Mouse (Mus musculus) olfactory bulb, adult 2 months (tissue): Measurements from ENCODE around the gene Mast4.

Experiments
- CTCF ChIP-seq: fragments of 200-500 bp; IDR thresholded peaks from 2 replicates; pipeline ENCODE4 v1.5.1; 2012; ENCODE audit warnings: low read depth, mild to moderate bottlenecking, low read length, moderate library complexity; ENCODE audit not compliant: insufficient read depth
- POLR2A ChIP-seq: fragments of 200-500 bp; IDR thresholded peaks from 2 replicates; pipeline ENCODE4 v1.6.1; 2012; ENCODE audit warnings: mild to moderate bottlenecking, low read depth, low read length, moderate library complexity; ENCODE audit not compliant: insufficient read depth

- no peak for TF ChIP-seq CTCF
- TF ChIP-seq POLR2A = no peak
These were observed 481.4 kb downstream of the Mast4 start for GRCm38 (mm10) chr13:102852865-102853264.
